Mouse (Mus musculus): ENCODE results near the gene Anxa7. TPM values are rescaled to one million over a fixed set of nuclear protein-coding genes. Genes with fewer than 3 reads are reported as not detected.

The Anxa7 gene
- polyA plus RNA-seq, 1 experiment from 2014 or later, result 43.7 TPM

- 23% methylated on average over 1 of the region's 1 CpGs for WGBS
- no peaks in the 10 kb centered on the region for H3K9me3 ChIP-seq (replicated peaks; ENCODE audit: low read length)
- H3K4me1 ChIP-seq (replicated peaks; ENCODE audit: insufficient read depth, low read length), result no peaks in the 10 kb centered on the region
- peak; percentile 30; the same call in 1 of the 2 replicates for TF ChIP-seq CTCF (IDR thresholded peaks at IDR 0.05; ENCODE audit: low read depth)
- H3K4me3 ChIP-seq (replicated peaks; ENCODE audit: low read depth, low read length), result no peak overlapping the region
- no peak for ATAC-seq (replicated peaks; ENCODE audit: low FRiP score, low read depth)
- no peak overlapping the region for H3K9ac ChIP-seq (ENCODE audit: low read depth, low read length)
- DNase-seq (ENCODE audit: low spot score), result no peak
- H3K36me3 ChIP-seq (ENCODE audit: insufficient read depth, low read length), result no peaks in the 10 kb centered on the region
- H3K4me2 ChIP-seq (ENCODE audit: low read length), result no peak overlapping the region
- H3K27ac ChIP-seq, result no peak overlapping the region
- no peaks in the 10 kb centered on the region for H3K27me3 ChIP-seq (ENCODE audit: insufficient read depth, low read length)
Observed at GRCm38 (mm10) chr14:20428593-20428992, 51.3 kb downstream of the Anxa7 start.

GRCm38 (mm10) chr14:20423046-20423445, 56.9 kb downstream of the Anxa7 start:
- DNase-seq (ENCODE audit: low spot score) (no peak), ATAC-seq (replicated peaks; ENCODE audit: low FRiP score, low read depth) (no peak)
- no peak overlapping the region for H3K4me3 ChIP-seq (replicated peaks; ENCODE audit: low read depth, low read length)
- H3K27me3 ChIP-seq (ENCODE audit: insufficient read depth, low read length), result no peaks in the 10 kb centered on the region
- no peak overlapping the region for H3K27ac ChIP-seq
- WGBS, result 83% methylated on average over 6 of the region's 6 CpGs
- no peak overlapping the region for H3K9ac ChIP-seq (ENCODE audit: low read depth, low read length)
- H3K9me3 ChIP-seq (replicated peaks; ENCODE audit: low read length), result no peaks in the 10 kb centered on the region
- no peaks in the 10 kb centered on the region for H3K36me3 ChIP-seq (ENCODE audit: insufficient read depth, low read length)
- no peak overlapping the region for H3K4me2 ChIP-seq (ENCODE audit: low read length)
- no peak for TF ChIP-seq CTCF (IDR thresholded peaks at IDR 0.05; ENCODE audit: low read depth)
- no peaks in the 10 kb centered on the region for H3K4me1 ChIP-seq (replicated peaks; ENCODE audit: insufficient read depth, low read length)

GRCm38 (mm10) chr14:20422257-20422656, 57.7 kb downstream of the Anxa7 start:
- no peak for DNase-seq (ENCODE audit: low spot score)
- WGBS, result 65% methylated on average over 7 of the region's 7 CpGs

More at GRCm38 (mm10) chr14:20422257-20422656, 57.7 kb downstream of the Anxa7 start:
- TF ChIP-seq CTCF (IDR thresholded peaks at IDR 0.05; ENCODE audit: low read depth), result no peak
- no peak for ATAC-seq (replicated peaks; ENCODE audit: low FRiP score, low read depth)
- H3K4me1 ChIP-seq (replicated peaks; ENCODE audit: insufficient read depth, low read length), result no peaks in the 10 kb centered on the region
- H3K27ac ChIP-seq, result no peak overlapping the region
- no peak overlapping the region for H3K9ac ChIP-seq (ENCODE audit: low read depth, low read length)
- H3K9me3 ChIP-seq (replicated peaks; ENCODE audit: low read length), result no peaks in the 10 kb centered on the region
- no peak overlapping the region for H3K4me2 ChIP-seq (ENCODE audit: low read length)
- no peak overlapping the region for H3K4me3 ChIP-seq (replicated peaks; ENCODE audit: low read depth, low read length)
- H3K27me3 ChIP-seq (ENCODE audit: insufficient read depth, low read length), result no peaks in the 10 kb centered on the region
- no peaks in the 10 kb centered on the region for H3K36me3 ChIP-seq (ENCODE audit: insufficient read depth, low read length)

Other genes starting within 250 kb of the Anxa7 start
- gene Kcnk16, start 210.9 kb downstream of the Anxa7 start, polyA plus RNA-seq (2015; fragmentation: Nextera tagmentation; extraction: Ambion mirVana), result not detected in 2 replicates
- gene Nudt13, start 185.4 kb downstream of the Anxa7 start, polyA plus RNA-seq (2015; fragmentation: Nextera tagmentation; extraction: Ambion mirVana), result 10.9 and 14.1 TPM in 2 replicates
- gene Ecd, start 132.0 kb downstream of the Anxa7 start, polyA plus RNA-seq (2015; fragmentation: Nextera tagmentation; extraction: Ambion mirVana), result 32.8 and 37.9 TPM in 2 replicates
- gene Fam149b, start 132.0 kb downstream of the Anxa7 start, polyA plus RNA-seq (2015; fragmentation: Nextera tagmentation; extraction: Ambion mirVana), result 24.0 and 24.3 TPM in 2 replicates
- gene Dnajc9, start 91.2 kb downstream of the Anxa7 start, polyA plus RNA-seq (2015; fragmentation: Nextera tagmentation; extraction: Ambion mirVana), result 91.4 and 105 TPM in 2 replicates
- gene Mrps16, start 86.5 kb downstream of the Anxa7 start, polyA plus RNA-seq (2015; fragmentation: Nextera tagmentation; extraction: Ambion mirVana), result 111 and 115 TPM in 2 replicates
- gene Cfap70, start 27.9 kb downstream of the Anxa7 start, polyA plus RNA-seq (2015; fragmentation: Nextera tagmentation; extraction: Ambion mirVana), result 1.3 and 1.7 TPM in 2 replicates
- gene Mss51, start 16.8 kb upstream of the Anxa7 start, polyA plus RNA-seq (2015; fragmentation: Nextera tagmentation; extraction: Ambion mirVana), result 0.28 and 0.38 TPM in 2 replicates
- 36.4 and 37.2 TPM in 2 replicates for gene Ppp3cb, start 66.4 kb upstream of the Anxa7 start, polyA plus RNA-seq (2015; fragmentation: Nextera tagmentation; extraction: Ambion mirVana)
- 4.8 and 5.6 TPM in 2 replicates for gene Usp54, start 160.9 kb upstream of the Anxa7 start, polyA plus RNA-seq (2015; fragmentation: Nextera tagmentation; extraction: Ambion mirVana)
- gene Myoz1, start 176.4 kb upstream of the Anxa7 start, polyA plus RNA-seq (2015; fragmentation: Nextera tagmentation; extraction: Ambion mirVana), result 1.8 and 2.5 TPM in 2 replicates
- gene Synpo2l, start 188.2 kb upstream of the Anxa7 start, polyA plus RNA-seq (2015; fragmentation: Nextera tagmentation; extraction: Ambion mirVana), result 0.32 and 0.33 TPM in 2 replicates
- gene Sec24c, start 194.2 kb upstream of the Anxa7 start, polyA plus RNA-seq (2015; fragmentation: Nextera tagmentation; extraction: Ambion mirVana), result 57.3 and 62.8 TPM in 2 replicates
- gene Fut11, start 214.8 kb upstream of the Anxa7 start, polyA plus RNA-seq (2015; fragmentation: Nextera tagmentation; extraction: Ambion mirVana), result 21.6 and 22.4 TPM in 2 replicates
- gene Chchd1, start 222.9 kb upstream of the Anxa7 start, polyA plus RNA-seq (2015; fragmentation: Nextera tagmentation; extraction: Ambion mirVana), result 195 and 223 TPM in 2 replicates
- 20.2 and 20.6 TPM in 2 replicates for gene Zswim8, start 227.4 kb upstream of the Anxa7 start, polyA plus RNA-seq (2015; fragmentation: Nextera tagmentation; extraction: Ambion mirVana)

Measured in kidney, postnatal 0 days (tissue).